Mouse (Mus musculus): Measurements from ENCODE around the gene Prkcq.
A peak's percentile ranks its signal among the peaks of the same experiment; 100 is the strongest.

Gene Prkcq

DNA sequence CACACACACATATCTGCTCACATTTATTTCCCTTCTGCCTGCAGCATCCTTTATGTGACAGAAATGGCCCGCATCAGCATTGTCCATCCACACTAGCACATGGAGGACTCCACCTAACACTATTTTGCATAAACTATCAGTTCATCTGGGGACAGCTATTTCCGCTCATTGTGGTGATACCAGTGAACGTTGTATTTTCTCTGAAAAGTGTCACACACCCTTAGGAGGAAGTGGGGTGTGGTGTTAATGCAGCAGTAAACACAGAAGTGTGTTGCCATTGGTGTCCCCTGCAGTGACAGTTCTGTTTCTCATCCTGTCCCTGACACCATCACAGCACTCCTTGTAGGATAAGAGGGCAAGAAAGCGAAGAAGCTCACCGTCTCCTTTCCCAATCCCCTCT is 46.2 kb downstream of the Prkcq start:
- no peak for DNase-seq (ENCODE audit: low read depth, low spot score)

DNA sequence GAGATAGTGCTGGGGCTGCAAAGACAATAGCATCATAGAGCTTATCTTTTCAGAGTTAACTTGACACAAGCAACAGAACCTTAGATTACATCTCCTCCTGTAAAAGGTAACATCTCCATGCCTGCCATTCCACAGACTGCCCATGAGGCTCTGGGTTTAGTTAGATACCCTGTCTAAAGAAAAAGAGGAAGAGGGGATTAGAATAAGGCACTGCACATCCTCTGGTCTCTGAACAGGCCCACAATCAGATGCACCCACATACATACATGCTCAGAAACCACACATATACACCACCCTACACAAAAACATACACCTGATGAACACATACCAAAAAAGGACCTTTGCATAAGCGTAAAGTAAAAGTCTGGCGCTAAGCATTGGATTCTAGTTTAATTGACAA is 47.4 kb downstream of the Prkcq start:
- DNase-seq (ENCODE audit: low read depth, low spot score), result no peak

DNA sequence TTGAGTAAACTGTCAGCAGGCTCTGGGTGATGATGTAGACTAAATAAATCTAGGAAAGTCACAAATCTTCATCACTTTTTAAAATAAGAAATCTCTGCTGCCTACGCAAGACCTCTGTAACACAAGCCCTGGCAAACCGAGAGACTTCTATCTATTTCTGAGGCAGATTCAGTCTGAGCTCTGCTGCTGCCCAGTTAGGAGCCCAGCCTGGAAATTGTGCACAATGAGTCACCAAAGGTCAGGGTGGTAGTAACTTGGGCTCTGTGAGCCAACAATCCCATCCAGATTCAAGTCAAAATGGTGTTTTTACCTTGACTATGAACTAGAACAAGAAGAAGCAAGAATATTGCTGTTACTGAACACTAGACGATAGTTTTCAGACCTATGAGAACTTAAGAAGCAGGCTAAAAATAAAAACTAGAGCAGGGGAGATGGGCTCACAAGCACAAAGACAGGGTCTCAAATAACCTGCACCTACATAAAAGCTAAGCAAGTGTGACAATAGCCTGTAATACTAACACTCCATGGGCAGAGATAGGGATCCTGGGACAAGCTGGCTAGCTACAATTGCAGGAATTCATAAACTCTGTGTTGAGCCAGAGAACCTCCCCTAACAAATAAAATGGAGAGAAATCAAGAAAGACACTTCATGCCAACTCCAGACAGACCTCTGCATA is 53.0 kb downstream of the Prkcq start:
- no peak for DNase-seq (ENCODE audit: low read depth, low spot score)

DNA sequence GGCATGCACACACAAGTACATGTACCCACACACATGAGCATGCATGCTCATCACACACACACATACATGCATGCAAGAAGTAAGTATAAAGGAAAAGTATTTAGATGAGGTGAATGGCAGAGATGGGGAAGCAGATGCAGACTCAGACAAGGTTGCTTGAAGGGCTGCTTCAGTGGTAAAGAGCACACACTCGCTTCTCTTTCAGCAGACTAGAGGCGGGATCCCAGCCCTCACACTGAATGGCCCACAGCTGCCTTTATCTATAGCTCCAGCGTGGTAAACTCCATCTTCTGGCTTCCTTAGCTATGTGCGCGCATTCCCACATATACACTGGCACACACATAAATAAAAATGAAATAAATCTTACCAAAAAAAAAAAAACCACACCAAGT is 53.6 kb downstream of the Prkcq start:
- DNase-seq (ENCODE audit: low read depth, low spot score), result no peak

DNA sequence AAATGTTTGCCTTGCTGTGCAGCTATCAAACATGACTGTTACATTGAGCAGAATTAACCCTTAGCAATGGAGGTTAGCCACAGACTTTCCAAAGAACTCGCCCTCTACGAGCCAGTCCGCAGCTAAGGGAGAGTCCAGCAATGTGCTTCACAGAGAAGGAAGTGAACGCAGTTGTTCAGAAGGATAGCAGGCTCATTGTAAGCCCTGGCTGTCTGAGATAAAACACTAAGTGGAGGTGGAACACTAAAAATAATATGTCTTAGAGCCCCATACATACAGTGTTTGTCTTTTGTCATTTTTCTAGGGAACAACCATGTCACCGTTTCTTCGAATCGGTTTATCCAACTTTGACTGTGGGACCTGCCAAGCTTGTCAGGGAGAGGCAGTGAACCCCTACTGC is 54.6 kb downstream of the Prkcq start:
- no peak for DNase-seq (ENCODE audit: low read depth, low spot score)

DNA sequence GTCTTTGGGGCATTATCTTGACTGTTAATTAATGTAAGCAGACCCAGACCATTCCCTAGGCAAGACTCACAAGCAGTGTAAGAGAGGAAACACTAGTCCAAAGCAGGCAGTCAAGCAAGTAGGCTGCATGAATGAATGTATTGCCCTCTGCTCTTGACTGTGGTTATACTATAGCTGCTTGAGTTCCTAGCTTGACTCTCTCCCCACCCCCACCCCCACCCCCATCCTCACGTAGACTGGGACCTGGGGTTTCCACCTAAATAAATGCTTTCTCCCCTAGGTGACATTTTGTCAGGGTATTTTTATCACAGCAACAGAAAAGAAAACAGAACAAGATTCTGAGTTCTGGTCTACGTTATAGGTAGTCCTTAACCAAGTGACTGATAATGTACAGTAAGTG is 57.2 kb downstream of the Prkcq start:
- DNase-seq (ENCODE audit: low read depth, low spot score), result no peak

DNA sequence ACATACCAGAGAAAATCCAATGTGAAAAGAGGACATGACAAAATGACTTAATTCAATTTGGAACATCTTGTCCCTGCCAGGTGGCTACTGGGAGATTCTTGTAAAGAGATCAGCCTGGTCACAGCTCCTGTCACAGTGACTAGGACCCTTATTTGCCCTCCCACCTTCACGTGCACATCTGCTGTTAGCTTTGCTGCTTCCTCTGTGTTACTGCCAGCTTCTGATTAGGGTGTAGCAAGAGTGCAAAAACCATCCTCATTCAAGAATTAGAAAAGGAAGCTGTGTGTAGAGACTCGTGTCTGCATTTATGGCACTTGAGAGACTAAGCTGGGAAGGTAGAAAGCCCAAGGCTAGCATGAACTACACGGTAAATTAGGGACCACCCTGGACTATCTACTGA is 59.2 kb downstream of the Prkcq start:
- no peak for DNase-seq (ENCODE audit: low read depth, low spot score)

DNA sequence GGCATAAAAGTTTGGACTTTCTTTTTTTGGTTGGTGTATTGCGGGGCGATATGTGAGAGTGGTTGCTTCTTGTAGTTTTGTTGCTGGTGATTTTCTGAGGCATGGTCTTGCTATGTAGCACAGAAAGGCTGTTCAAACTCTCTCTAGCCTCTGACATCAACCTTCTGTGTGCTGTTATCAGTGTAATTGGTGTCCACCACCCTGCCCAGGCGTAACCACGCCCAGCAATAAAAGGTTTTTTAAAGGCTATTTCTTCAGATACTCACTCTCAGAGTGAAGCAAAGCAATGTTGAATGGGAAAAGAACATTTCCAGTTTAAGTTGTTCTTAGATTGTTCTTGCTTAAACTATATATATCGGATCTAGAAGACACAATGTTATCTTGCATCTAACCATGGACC is 60.1 kb downstream of the Prkcq start:
- no peak for DNase-seq (ENCODE audit: low read depth, low spot score)

DNA sequence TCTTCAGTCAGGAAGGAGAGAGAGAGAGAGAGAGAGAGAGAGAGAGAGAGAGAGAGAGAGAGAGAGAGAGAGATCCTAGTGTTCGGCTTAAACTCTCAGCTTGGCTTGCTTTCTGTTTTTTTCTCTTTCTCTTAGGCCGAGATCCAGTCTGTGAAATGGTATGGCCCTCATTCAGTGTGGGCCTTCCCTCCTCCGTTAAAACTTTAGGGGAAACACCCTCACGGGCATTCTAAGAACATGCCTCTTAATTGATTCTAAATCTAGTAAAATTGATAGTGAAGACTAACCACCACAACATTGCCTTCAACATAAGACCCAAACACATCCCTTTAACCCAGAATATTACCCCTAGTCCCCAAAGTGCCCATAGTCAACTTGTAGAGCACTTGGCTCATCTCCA is 66.3 kb downstream of the Prkcq start:
- no peak for DNase-seq (ENCODE audit: low read depth, low spot score)

DNA sequence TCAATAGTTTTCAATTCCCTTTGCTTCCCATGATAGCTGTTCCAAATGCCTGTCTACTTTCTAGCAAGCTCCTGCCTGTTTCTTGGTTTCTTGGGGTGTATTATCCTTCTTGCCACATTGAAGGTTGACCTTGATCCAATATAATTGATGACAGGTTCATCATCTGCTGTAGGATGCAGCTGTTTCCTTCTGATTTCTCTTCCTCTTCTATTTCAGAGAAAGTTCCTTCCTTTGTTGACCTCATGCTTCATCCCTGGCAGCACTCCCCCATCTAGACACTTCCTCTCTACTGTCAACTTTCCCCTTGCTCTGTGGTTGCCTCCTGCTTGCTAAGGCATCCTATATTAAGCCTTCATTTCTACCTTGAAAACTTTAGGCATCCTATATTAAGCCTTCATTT is 67.6 kb downstream of the Prkcq start:
- no peak for DNase-seq (ENCODE audit: low read depth, low spot score)

DNA sequence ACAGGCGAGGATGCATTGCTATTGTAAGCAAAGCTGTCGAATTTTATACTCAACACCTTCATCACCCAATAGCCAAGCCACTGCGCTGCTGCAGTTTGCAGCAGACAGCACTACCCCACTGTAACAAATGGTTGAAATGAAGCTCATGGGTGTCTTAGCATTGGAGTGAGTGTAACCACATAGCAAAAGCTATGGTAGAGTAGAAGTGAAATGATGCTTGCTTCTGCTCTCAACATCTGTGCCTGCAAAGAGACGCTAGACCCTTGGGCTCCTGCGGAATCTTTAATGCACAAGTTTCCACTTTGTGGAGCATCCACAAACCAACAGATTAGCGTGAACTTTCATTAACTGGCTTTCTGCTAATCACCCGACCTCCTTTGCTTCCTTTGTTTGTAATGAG is 74.0 kb downstream of the Prkcq start:
- DNase-seq (ENCODE audit: low read depth, low spot score), result no peak

DNA sequence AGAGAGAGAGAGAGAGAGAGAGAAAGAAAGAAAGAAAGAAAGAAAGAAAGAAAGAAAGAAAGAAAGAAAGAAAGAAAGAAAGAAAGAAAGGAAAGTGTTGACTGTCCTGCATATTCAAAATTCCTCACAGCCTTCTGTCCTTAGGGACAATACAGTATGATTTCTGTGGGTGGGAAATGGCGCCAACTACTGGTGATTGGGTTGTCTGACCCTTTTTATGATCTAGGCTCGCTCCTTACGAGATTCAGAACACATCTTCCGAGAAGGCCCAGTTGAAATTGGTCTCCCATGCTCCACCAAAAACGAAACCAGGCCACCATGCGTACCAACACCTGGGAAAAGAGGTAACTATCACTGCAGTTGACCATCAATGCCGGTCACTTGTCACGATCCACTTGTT is 82.0 kb downstream of the Prkcq start:
- DNase-seq (ENCODE audit: low read depth, low spot score), result no peak

DNA sequence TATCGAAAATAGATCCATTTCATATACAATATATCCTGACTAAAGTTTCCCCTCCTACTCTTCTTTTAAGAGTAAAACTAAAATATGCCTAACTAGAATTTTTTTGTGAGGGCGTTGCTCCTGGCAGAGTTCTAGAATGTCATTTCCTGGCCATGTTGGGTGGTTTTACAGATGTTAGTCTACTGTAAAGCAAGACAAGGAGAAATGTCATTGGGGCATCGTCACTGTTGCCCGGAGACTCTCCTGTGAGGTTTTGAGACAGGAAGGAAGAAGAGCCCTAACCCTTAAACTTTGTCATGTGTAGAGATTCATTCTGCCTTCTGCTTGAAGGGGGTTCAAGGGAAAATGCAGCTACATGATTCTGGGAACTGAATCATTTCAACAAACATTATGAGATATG is 82.5 kb downstream of the Prkcq start:
- no peak for DNase-seq (ENCODE audit: low read depth, low spot score)

DNA sequence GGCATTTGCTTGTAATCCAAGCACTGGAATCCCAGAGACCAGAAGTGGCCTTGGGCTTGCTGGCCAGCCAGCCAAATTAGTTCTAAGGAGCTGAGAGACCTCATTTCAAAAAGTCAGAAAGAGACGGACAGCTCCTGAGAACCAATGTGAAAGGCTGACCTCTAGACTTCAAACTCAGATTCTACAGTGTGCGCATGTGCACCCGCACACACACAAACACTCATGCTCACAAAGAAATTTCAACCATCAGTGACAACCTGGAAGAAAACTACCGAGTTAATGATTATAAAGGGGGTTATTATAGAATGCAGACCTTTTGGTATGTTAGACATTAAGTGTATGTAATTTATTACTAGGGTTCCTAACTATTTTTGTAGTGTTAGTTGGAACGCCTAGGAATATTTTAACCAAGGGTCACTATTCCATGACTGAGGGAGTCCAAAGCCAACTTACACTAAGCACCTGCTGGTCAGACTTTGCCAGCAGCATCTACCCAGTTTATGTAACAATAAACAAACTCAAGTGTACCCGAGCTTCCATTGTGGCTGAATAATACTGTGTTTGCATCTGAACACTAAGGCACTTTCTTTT is 85.4 kb downstream of the Prkcq start:
- DNase-seq (ENCODE audit: low read depth, low spot score), result no peak

DNA sequence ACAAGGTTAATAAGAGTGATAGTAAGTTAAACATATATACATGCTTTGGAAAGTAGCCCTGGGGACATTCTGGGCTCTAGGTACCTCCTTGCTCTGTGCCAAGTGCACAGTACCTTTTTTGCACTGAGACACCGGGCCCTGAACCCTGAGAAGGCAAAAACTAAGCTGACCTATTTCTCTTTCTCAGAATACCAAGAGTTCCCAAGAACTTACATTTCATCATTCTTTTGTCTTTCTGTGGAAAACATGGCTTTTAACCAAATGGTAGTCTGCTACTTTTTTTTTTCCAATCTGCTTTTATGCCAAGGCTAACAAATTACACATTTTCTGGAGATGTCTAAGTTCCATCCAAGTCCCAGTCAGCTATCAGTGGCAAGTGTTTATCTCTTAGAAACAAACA is 86.3 kb downstream of the Prkcq start:
- DNase-seq (ENCODE audit: low read depth, low spot score), result no peak

DNA sequence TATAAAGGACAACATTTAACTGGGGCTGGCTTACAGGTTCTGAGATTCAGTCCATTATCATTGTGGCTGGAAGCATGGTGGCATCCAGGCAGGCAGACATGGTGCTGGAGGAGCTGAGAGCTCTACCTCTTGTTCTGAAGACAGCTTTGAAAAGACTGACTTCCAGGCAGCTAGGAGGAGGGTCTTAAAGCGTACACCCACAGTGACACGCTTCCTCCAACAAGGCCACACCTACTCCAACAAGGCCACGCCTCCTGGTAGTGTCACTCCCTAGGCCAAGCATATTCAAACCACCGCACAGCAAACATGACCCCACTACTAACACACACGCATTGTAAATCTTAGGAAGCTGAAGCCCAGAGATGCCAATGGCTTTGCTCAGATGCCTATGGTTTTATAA is 87.5 kb downstream of the Prkcq start:
- no peak for DNase-seq (ENCODE audit: low read depth, low spot score)

DNA sequence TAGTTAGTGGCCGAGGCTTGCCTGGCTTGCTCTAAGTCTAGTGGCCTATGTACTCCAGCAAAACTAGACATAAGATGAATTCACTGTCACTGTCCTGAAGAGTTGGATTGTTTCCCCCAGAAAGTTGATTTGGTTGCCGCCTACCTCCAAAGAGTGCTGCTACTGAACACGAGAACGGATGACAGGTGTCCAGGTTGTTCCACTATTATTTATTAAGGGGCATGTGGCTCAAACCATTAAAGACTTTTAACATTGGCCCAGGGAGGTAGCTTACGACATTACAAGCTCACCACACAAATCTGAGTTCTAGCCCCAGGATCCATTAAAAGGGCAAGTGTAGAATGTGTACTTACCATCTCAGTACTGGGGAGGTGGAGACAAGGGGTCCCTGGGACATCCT is 92.9 kb downstream of the Prkcq start:
- no peak for DNase-seq (ENCODE audit: low read depth, low spot score)

DNA sequence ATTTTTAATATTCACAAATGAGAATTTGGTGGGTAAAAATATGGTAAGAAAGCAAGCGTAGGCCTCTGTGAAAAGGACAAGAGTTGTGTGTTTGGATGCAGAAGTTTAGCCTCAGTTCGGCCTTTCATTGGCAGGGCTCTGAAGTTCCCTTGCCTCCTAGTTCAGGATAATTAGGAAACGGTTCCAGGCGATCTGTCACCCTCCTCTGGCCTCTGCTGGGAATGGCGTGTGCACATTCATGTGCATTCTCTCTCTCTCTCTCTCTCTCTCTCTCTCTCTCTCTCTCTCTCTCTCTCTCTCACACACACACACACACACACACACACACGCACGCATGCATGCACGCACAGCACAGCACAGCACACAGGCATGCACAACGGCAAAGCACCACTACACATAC is 93.5 kb downstream of the Prkcq start:
- DNase-seq (ENCODE audit: low read depth, low spot score), result no peak

DNA sequence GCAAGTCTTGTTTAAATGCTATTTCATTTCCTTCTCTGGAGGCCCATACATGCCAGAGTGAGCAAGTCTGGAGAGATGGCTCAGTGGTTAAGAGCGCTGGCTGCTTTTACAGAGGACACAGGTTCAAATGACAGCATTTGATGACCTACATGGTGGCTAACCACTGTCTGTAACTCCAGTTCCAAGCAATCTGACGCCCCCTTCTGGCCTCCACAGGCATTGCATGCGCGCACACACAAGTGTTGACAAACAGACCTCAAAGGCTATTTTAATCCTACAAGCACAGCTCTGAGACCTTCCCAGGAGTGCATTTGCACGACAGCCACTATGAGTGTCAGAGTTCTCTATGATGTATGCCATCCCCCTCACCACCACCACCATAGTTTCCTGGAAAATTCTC is 94.4 kb downstream of the Prkcq start:
- DNase-seq (ENCODE audit: low read depth, low spot score), result no peak

DNA sequence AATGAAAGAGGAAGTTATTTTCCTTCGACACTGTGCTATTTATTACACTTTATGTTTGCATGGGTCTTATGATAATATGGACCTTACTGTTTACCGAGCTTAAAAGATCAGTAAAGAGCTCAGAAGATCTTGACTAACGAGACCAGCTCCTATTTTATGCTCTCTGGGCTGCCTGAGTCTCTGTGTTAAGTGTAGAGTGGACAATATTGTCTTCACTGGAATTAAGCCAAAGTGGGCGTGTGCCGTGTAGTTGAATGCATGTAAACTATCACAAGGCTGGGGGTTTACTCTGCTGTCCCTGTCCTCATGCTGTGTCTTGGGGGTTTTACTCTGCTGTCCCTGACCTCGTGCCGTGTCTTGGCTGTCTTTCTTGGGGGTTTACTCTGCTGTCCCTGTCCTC is 107.1 kb downstream of the Prkcq start:
- DNase-seq (ENCODE audit: low read depth, low spot score), result no peak

DNA sequence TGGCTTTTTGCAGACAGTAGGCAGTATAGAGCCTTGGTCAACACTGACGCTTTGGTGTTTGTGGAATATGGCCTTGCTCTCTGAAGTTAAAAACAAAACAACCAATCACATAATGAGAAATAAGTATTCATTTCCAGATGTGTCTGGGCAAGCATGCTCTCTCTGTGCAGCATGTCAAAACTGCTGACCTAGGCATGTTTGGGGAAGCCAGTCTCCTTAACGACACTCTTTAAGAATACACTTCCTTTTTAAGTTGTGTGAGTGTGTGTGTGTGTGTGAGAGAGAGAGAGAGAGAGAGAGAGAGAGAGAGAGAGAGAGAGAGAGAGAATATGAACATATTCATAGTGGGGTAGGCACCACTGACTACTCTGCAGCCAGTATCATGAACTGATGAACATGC is 108.3 kb downstream of the Prkcq start:
- DNase-seq (ENCODE audit: low read depth, low spot score), result no peak

DNA sequence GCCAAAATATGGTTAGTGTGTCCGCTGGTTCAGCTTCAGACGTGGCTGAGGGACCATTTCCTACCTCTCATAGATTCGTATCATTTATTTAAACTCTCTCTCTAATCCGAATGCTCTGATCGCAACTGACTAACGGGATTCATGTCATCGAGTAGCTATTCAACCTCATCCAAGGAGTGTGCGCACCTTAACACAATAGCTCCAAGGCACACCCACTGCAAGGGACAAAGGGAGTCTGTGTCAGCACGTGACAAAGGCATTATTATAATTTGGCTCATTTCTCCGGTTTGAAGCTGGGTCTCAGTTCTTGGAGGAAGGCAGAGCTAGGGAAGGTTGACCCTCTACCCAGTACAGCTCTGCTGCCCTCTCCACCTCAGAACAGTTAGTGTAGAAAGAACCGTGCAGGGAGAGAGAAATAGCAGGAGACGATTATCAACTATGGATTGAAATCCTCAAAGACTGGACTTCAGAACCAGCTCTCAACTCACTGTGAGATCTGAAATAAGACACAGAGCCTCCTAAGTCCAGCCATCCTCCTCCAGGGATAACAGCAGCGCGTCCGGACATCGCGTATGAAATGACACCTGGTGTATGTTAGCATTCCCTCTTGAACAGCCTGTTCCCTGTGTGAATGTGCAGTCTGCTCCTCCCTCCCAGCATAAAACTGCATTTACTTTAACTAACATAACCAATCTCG is 116.1 kb downstream of the Prkcq start:
- no peak for DNase-seq (ENCODE audit: low read depth, low spot score)

DNA sequence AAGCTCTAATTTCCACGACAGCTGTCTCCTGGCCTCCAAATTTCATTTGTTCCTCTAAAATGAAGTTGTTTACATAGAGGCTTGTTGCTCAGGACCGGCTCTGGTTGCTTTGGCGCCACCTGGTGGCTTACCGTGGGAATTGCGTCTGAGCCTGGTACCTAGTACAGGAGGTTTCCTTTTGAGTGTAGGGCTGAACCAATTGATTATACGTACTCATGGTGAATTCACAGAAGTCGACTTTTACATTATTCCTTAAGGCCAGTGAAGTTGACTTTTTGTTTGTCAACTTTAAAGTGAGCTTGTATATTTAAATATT is 116.6 kb downstream of the Prkcq start:
- peak; percentile 59 for DNase-seq (ENCODE audit: low read depth, low spot score)

DNA sequence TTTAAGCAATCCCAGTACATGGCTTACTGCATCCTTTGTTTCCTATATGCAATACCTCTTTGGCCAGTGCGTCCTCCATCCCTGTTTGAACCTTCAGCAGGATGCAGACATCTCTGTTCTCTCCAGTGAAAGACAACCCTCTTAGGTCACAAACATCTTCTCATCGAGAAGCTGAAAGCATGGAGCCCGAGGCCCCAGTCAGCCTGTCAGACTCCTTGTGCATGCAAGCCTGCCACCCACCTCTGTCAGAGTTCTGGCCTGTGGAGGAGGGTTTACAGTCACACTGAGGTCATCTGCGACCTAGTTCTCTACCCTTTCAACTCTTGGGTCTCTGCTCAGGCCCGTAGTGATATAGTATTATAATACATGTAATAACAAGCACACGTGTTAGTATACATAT is 119.0 kb downstream of the Prkcq start:
- DNase-seq (ENCODE audit: low read depth, low spot score), result no peak
